Mouse (Mus musculus) forebrain, embryonic 10.5 days (tissue): ENCODE results near the gene Faap20. TPM values are rescaled to one million over a fixed set of nuclear protein-coding genes. Genes with fewer than 3 reads are reported as not detected.

Source experiments
- DNase-seq: peaks from one replicate; pipeline ENCODE4 v3.0.0-alpha.2; 2017; ENCODE audit warnings: low spot score; ENCODE audit errors: extremely low spot score
- H3K27ac ChIP-seq: fragments of 300-500 bp; sonication (generic); 2 replicates; pipeline ENCODE4 v1.5.1; 2016; ENCODE audit warnings: mild to moderate bottlenecking
- H3K27me3 ChIP-seq: fragments of 300-500 bp; sonication (generic); 2 replicates; pipeline ENCODE4 v1.6.1; 2016; ENCODE audit warnings: mild to moderate bottlenecking; ENCODE audit not compliant: poor library complexity, severe bottlenecking
- H3K36me3 ChIP-seq: fragments of 300-500 bp; sonication (generic); replicated peaks from 2 replicates; pipeline ENCODE4 v1.6.1; 2016; ENCODE audit warnings: mild to moderate bottlenecking, moderate library complexity
- H3K4me1 ChIP-seq: fragments of 300-500 bp; sonication (generic); 2 replicates; pipeline ENCODE4 v1.6.1; 2016
- H3K4me3 ChIP-seq: fragments of 300-500 bp; sonication (generic); 2 replicates; pipeline ENCODE4 v1.5.1; 2016; ENCODE audit warnings: mild to moderate bottlenecking, moderate library complexity
- H3K9me3 ChIP-seq: fragments of 300-500 bp; sonication (generic); 2 replicates; pipeline ENCODE4 v1.6.1; 2016; ENCODE audit warnings: mild to moderate bottlenecking, moderate library complexity
- whole genome bisulfite sequencing: fragments of 180-500 bp; shearing (Covaris S2); methylation state at CpG from one replicate; pipeline ENCODE4 v1.1.7; 2016; 5-methylcytosine and 5-hydroxymethylcytosine counted together
- polyA plus RNA-seq: library from polyadenylated mRNA; unstranded; fragments of >200 nt; fragmentation: Nextera tagmentation; extraction: Ambion mirVana; gene quantifications from 2 replicates; pipeline ENCODE4 v1.2.1, GENCODE M21; 2016

Faap20 gene
- polyA plus RNA-seq, 1 experiment from 2014 or later, result 108 TPM

GRCm38 (mm10) chr4:155267639-155268175, 18.1 kb downstream of the Faap20 start:
- H3K9me3 ChIP-seq, result no peaks in the 10 kb centered on the region
- peaks cover 23% of the 10 kb centered on the region for H3K4me1 ChIP-seq
- no peak for DNase-seq
- 0 out of 2 replicates have a peak overlapping the region, but pooled peaks have one; percentile 15 for H3K27ac ChIP-seq
- no peak overlapping the region for H3K4me3 ChIP-seq
- H3K36me3 ChIP-seq, result no peaks in the 10 kb centered on the region
- WGBS, result 76% methylated on average over 12 of the region's 12 CpGs
- no peaks in the 10 kb centered on the region for H3K27me3 ChIP-seq

GRCm38 (mm10) chr4:155268382-155268781, 18.8 kb downstream of the Faap20 start:
- Histone ChIP-seq H3K36me3 (no peaks in the 10 kb centered on the region), H3K27me3 (no peaks in the 10 kb centered on the region), H3K27ac (no peak overlapping the region), H3K9me3 (no peaks in the 10 kb centered on the region), H3K4me1 (peaks cover 23% of the 10 kb centered on the region), H3K4me3 (no peak overlapping the region)
- WGBS, result 51% methylated on average over 5 of the region's 5 CpGs
- peak; percentile 46 for DNase-seq

DNA sequence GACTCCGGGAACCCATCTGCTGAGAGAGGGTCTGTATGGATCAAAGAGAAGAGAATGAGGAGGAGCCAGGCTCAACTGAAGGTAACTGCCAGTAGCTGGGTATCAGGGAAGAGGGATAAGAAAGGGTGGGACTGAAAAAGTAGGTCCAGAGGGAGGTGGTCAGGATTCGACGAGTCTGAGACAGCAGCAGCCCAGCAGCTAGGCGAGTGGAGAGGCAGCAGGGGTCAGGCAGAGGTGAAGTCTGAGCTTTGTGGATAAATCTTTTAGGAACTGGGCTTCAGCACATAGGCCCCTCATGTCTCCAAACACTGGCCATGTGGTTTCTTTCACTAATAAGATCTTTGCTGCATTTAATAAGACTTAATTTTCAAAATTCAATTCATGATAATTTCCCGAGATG, 24.8 kb downstream of the Faap20 start:
- Histone ChIP-seq H3K9me3 (no peaks in the 10 kb centered on the region), H3K27me3 (no peaks in the 10 kb centered on the region), H3K27ac (no peak overlapping the region), H3K4me1 (peaks cover 18% of the 10 kb centered on the region), H3K4me3 (no peak overlapping the region), H3K36me3 (no peaks in the 10 kb centered on the region; the same call in 1 of the 2 replicates)
- no peak for DNase-seq
- 59% methylated on average over 5 of the region's 5 CpGs for WGBS

DNA sequence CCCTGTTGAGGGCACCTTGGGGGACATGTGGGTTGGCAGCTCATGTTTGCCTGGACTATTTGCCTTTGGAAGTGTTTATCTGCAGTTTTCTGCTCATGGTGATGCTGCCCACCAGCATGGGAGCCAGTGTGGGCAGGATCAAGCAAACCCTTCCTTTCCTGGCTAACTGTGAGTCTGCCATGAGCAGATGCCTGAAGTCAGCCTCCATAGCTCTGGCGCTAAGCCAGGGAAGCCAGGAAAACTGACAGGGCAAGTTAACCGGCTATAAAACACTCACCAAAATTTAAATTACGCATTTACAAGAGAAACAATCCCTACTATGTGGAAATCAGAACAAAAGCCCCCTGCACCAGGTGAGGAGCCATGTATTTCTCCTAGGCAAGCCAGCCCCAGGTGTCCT, 25.2 kb downstream of the Faap20 start:
- Histone ChIP-seq H3K36me3 (no peaks in the 10 kb centered on the region; the same call in 1 of the 2 replicates), H3K4me1 (peaks cover 18% of the 10 kb centered on the region), H3K9me3 (no peaks in the 10 kb centered on the region), H3K27me3 (no peaks in the 10 kb centered on the region), H3K4me3 (no peak overlapping the region), H3K27ac (no peak overlapping the region)
- WGBS, result 85% methylated on average over 3 of the region's 3 CpGs
- DNase-seq, result no peak

- no peak for DNase-seq
Measured at GRCm38 (mm10) chr4:155277963-155278362, 28.4 kb downstream of the Faap20 start.

GRCm38 (mm10) chr4:155279054-155279453, 29.5 kb downstream of the Faap20 start:
- peak overlapping the region; percentile 73 for H3K27ac ChIP-seq
- H3K27me3 ChIP-seq, result no peaks in the 10 kb centered on the region
- no peaks in the 10 kb centered on the region for H3K9me3 ChIP-seq
- H3K4me3 ChIP-seq, result no peak overlapping the region
- DNase-seq, result no peak
- H3K36me3 ChIP-seq, result no peaks in the 10 kb centered on the region; the same call in 1 of the 2 replicates
- peaks cover 47% of the 10 kb centered on the region for H3K4me1 ChIP-seq
- WGBS, result 86% methylated on average over 8 of the region's 8 CpGs

More at GRCm38 (mm10) chr4:155277963-155278362, 28.4 kb downstream of the Faap20 start:
- Histone ChIP-seq H3K4me1 (peaks cover 39% of the 10 kb centered on the region), H3K27me3 (no peaks in the 10 kb centered on the region), H3K27ac (peak overlapping the region; percentile 73), H3K9me3 (no peaks in the 10 kb centered on the region), H3K4me3 (no peak overlapping the region), H3K36me3 (no peaks in the 10 kb centered on the region; the same call in 1 of the 2 replicates)
- WGBS, result 61% methylated on average over 6 of the region's 6 CpGs

GRCm38 (mm10) chr4:155279926-155280767, 30.5 kb downstream of the Faap20 start:
- no peak overlapping the region for H3K27ac ChIP-seq
- no peak for DNase-seq

GRCm38 (mm10) chr4:155280768-155281121, 31.1 kb downstream of the Faap20 start:
- peaks cover 58% of the 10 kb centered on the region for H3K4me1 ChIP-seq
- H3K36me3 ChIP-seq, result no peaks in the 10 kb centered on the region; the same call in 1 of the 2 replicates
- DNase-seq, result no peak
- H3K27ac ChIP-seq, result no peak overlapping the region
- no peaks in the 10 kb centered on the region for H3K9me3 ChIP-seq
- no peaks in the 10 kb centered on the region for H3K27me3 ChIP-seq
- no peak overlapping the region for H3K4me3 ChIP-seq
- WGBS, result 92% methylated on average over 1 of the region's 1 CpGs

More at GRCm38 (mm10) chr4:155279926-155280767, 30.5 kb downstream of the Faap20 start:
- no peaks in the 10 kb centered on the region for H3K9me3 ChIP-seq
- H3K4me3 ChIP-seq, result no peak overlapping the region
- no peaks in the 10 kb centered on the region; the same call in 1 of the 2 replicates for H3K36me3 ChIP-seq
- H3K4me1 ChIP-seq, result peaks cover 55% of the 10 kb centered on the region
- no peaks in the 10 kb centered on the region for H3K27me3 ChIP-seq
- WGBS, result 88% methylated on average over 16 of the region's 16 CpGs

DNA sequence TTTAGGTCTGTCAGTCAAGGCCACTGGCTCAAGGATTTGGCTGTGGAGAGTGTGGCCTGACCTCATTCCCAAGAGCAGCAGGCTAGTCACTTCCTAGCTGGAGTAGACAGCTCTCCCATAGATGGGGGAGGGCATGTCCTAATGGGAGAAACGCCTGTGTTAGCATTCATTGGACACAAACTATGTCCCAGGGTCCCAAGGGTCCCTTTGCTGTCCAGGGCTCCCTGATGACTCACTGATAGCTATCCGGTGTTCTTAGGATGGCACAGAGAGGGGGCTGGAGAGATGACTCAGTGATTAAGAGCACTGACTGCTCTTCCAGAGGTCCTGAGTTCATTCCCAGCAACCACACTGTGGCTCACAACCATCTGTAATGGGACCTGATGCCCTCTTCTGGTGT, 31.6 kb downstream of the Faap20 start:
- H3K36me3 ChIP-seq, result no peaks in the 10 kb centered on the region; the same call in 1 of the 2 replicates
- 89% methylated on average over 2 of the region's 2 CpGs for WGBS
- no peak overlapping the region for H3K27ac ChIP-seq
- H3K27me3 ChIP-seq, result no peaks in the 10 kb centered on the region
- DNase-seq, result no peak
- H3K9me3 ChIP-seq, result no peaks in the 10 kb centered on the region
- no peak overlapping the region for H3K4me3 ChIP-seq
- peaks cover 58% of the 10 kb centered on the region for H3K4me1 ChIP-seq

DNA sequence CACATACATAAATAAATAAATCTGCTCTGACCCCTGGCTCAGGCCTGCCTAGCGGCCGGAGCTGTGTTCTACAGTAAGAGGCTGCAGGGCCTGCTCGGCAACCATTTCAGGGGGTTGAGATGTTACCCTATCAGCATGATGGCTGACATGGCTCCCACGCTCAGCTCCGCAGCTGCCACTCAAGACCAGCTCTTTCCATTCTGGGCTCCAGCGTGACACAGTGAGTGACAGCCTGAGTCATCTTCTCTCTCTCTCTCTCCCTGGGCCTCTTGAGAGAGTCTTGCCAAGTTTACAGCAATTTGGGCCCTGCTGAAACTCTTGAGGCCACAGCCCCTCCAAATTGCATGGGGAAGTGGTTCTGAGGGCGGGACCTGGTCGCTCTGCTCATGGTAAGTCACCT, 32.0 kb downstream of the Faap20 start:
- Histone ChIP-seq H3K27me3 (no peaks in the 10 kb centered on the region), H3K4me3 (no peak overlapping the region), H3K36me3 (no peaks in the 10 kb centered on the region; the same call in 1 of the 2 replicates), H3K27ac (peak overlapping the region; percentile 83), H3K9me3 (no peaks in the 10 kb centered on the region), H3K4me1 (peaks cover 58% of the 10 kb centered on the region)
- DNase-seq, result no peak
- 94% methylated on average over 8 of the region's 8 CpGs for WGBS

- Histone ChIP-seq H3K9me3 (no peaks in the 10 kb centered on the region), H3K27ac (peak overlapping the region; percentile 83), H3K4me1 (peaks cover 58% of the 10 kb centered on the region), H3K36me3 (no peaks in the 10 kb centered on the region; the same call in 1 of the 2 replicates), H3K4me3 (no peak overlapping the region), H3K27me3 (no peaks in the 10 kb centered on the region)
- no peak for DNase-seq
- WGBS, result 52% methylated on average over 6 of the region's 6 CpGs
Measured at GRCm38 (mm10) chr4:155282231-155282630, 32.6 kb downstream of the Faap20 start.

GRCm38 (mm10) chr4:155283001-155283503, 33.5 kb downstream of the Faap20 start:
- no peaks in the 10 kb centered on the region; the same call in 1 of the 2 replicates for H3K36me3 ChIP-seq
- peak; percentile 48 for DNase-seq
- peak overlapping the region; percentile 27; the same call in 1 of the 2 replicates for H3K4me3 ChIP-seq
- H3K27me3 ChIP-seq, result no peaks in the 10 kb centered on the region
- H3K4me1 ChIP-seq, result peaks cover 51% of the 10 kb centered on the region
- peak overlapping the region; percentile 83 for H3K27ac ChIP-seq
- 65% methylated on average over 11 of the region's 11 CpGs for WGBS
- H3K9me3 ChIP-seq, result no peaks in the 10 kb centered on the region

DNA sequence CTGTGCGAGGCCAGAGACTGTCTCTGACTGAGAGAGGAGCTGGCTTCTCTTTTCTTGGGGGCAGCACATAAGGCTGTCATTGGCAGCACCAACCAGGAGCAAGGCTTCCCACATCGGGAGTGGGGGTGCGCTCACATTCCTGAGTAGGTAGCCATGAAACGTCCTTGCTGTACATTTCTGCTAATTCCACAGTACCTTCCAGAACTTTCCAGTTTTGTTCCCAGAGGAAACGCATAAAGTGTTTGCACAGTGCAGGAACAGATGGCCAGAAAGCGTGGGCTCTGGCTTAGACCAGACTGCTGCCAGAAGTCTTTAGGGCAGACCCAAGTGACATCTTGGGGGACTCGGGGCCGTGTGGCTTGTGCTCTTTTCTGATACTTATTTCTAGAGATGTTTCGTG, 34.0 kb downstream of the Faap20 start:
- H3K36me3 ChIP-seq, result no peaks in the 10 kb centered on the region; the same call in 1 of the 2 replicates
- no peaks in the 10 kb centered on the region for H3K27me3 ChIP-seq
- H3K4me1 ChIP-seq, result peaks cover 45% of the 10 kb centered on the region
- DNase-seq, result no peak
- H3K27ac ChIP-seq, result peak overlapping the region; percentile 83
- 71% methylated on average over 9 of the region's 9 CpGs for WGBS
- H3K9me3 ChIP-seq, result no peaks in the 10 kb centered on the region
- H3K4me3 ChIP-seq, result peak overlapping the region; percentile 27; the same call in 1 of the 2 replicates
